Mouse (Mus musculus): ENCODE data around the gene Gm5269.

DNA sequence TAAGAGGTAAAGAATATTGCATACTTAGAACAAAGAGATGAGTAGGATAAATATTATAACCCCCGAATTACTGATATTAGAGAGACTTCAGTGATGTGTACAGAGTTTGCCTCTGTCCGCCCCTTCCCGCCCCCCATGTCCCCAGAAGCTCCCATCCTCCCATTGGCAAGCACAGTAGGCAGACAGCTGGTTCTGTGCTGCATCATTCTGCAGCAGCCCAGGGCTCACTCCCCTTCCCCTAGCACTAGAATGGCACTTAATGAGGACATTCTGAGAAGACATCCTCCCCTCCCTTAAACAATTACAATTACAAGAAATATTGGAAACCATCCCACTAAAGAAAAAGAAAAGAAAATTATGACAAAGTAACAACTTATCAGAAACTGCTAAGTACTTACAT lies 26.4 kb downstream of the Gm5269 start:
- no peak for TF ChIP-seq CHD2 (IDR thresholded peaks at IDR 0.05; ENCODE audit: low read depth, low read length)
- no peak for TF ChIP-seq HCFC1 (IDR thresholded peaks at IDR 0.05; ENCODE audit: borderline replicate concordance, insufficient read depth, low read length)

Data from ES-E14 (cell line).